Mouse (Mus musculus) layer of hippocampus, adult 9-11 months (tissue): ENCODE measurements around the gene Slc16a7.

Experiments used
- DNase-seq: peaks from one replicate; pipeline ENCODE4 v3.0.0; 2022

Gene Slc16a7

GRCm38 (mm10) chr10:125388876-125389786 lies at the start of gene Slc16a7:
Gene Slc16a7, minus strand, starts transcription at chr10:125389465.
- peak; percentile 88 for DNase-seq

GRCm38 (mm10) chr10:125418795-125419194 lies 29.5 kb upstream of the Slc16a7 start:
- no peak for DNase-seq

GRCm38 (mm10) chr10:125399796-125400195 lies 10.5 kb upstream of the Slc16a7 start:
- no peak for DNase-seq

GRCm38 (mm10) chr10:125390011-125390410 lies 746 bp upstream of the Slc16a7 start:
- no peak for DNase-seq

- DNase-seq = peak; percentile 53
These were observed 787 bp downstream of the Slc16a7 start for GRCm38 (mm10) chr10:125388481-125388875.

GRCm38 (mm10) chr10:125387782-125388415 lies 1.4 kb downstream of the Slc16a7 start:
- peak; percentile 48 for DNase-seq

GRCm38 (mm10) chr10:125375526-125375925 lies 13.7 kb downstream of the Slc16a7 start:
- no peak for DNase-seq

GRCm38 (mm10) chr10:125372666-125373065 lies 16.6 kb downstream of the Slc16a7 start:
- peak; percentile 43 for DNase-seq

- no peak for DNase-seq
These were observed 17.8 kb downstream of the Slc16a7 start for GRCm38 (mm10) chr10:125371451-125371850.

- peak; percentile 38 for DNase-seq
These were observed 19.1 kb downstream of the Slc16a7 start for GRCm38 (mm10) chr10:125370037-125370610.

GRCm38 (mm10) chr10:125358479-125358878 lies 30.8 kb downstream of the Slc16a7 start:
- DNase-seq = no peak

- DNase-seq = no peak
These were observed 36.5 kb downstream of the Slc16a7 start for GRCm38 (mm10) chr10:125352805-125353204.

GRCm38 (mm10) chr10:125348171-125348570 lies 41.1 kb downstream of the Slc16a7 start:
- no peak for DNase-seq

- DNase-seq = no peak
These were observed 42.1 kb downstream of the Slc16a7 start for GRCm38 (mm10) chr10:125347149-125347548.

GRCm38 (mm10) chr10:125346364-125346763 lies 42.9 kb downstream of the Slc16a7 start:
- DNase-seq = no peak

- no peak for DNase-seq
These were observed 43.7 kb downstream of the Slc16a7 start for GRCm38 (mm10) chr10:125345583-125345982.

GRCm38 (mm10) chr10:125342204-125342603 lies 47.1 kb downstream of the Slc16a7 start:
- DNase-seq = no peak

- DNase-seq = no peak
These were observed 55.5 kb downstream of the Slc16a7 start for GRCm38 (mm10) chr10:125333799-125334198.

GRCm38 (mm10) chr10:125331334-125331733 lies 57.9 kb downstream of the Slc16a7 start:
- DNase-seq = no peak

GRCm38 (mm10) chr10:125328331-125329063 lies 60.8 kb downstream of the Slc16a7 start:
- no peak for DNase-seq

GRCm38 (mm10) chr10:125324871-125325565 lies 64.2 kb downstream of the Slc16a7 start:
- no peak for DNase-seq

GRCm38 (mm10) chr10:125324149-125324834 lies 65.0 kb downstream of the Slc16a7 start:
- no peak for DNase-seq
